Mouse (Mus musculus) inflammation-experienced regulatory T-cells, adult 6 months (primary cell): ENCODE results near the gene Abracl. TPM values are rescaled to one million over a fixed set of nuclear protein-coding genes. Genes with fewer than 3 reads are reported as not detected.

Experiments
- ATAC-seq: one replicate; pipeline ENCODE4 v1.8.0; 2017
- polyA plus RNA-seq, 3 experiments: library from polyadenylated mRNA; unstranded; fragments of 100-300 nt; shearing (Covaris generic); gene quantifications; one replicate each; pipeline ENCODE4 v1.2.1; 2017

Gene Abracl
- polyA plus RNA-seq = 100 to 1,000 TPM; 410 to 733 (median 423) TPM

DNA sequence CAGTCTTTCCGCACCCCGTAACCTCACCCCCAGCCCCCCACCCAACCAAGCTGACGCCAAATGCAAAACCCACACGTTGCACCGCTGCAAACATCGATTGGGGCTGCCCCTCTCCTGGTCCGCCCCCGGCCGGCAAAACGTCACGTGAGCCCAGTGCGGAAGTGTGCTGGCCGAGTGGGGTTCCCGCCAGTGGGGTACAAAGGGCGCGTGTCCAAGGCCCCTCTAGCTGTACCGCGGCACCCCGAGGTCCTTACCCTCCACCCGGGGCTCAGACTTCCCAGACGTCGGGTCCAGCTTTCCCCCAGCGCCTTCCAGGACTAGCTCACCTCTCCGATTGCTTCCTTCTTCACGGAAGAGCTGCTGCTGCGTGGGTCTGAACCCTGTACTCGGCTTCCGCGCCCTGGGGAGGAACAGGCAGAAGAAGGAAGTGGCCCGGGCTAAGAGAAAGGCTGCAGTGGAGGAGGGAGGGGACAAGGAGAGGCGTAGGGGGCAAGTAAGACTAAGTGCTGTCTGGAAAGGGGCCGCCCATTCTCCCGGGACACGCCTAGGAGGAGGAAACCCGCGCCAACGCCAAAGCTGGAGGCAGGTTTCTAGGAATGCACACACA lies at the start of gene Abracl:
Gene Abracl, minus strand, starts transcription at position 548 of the 607 bp plus-strand sequence.
- peak; percentile 91 for ATAC-seq

- ATAC-seq = no peak
Measured at GRCm38 (mm10) chr10:18072871-18073270, 49.8 kb upstream of the Abracl start.

- ATAC-seq = peak; percentile 39
Measured at GRCm38 (mm10) chr10:18070616-18071015, 47.5 kb upstream of the Abracl start.

DNA sequence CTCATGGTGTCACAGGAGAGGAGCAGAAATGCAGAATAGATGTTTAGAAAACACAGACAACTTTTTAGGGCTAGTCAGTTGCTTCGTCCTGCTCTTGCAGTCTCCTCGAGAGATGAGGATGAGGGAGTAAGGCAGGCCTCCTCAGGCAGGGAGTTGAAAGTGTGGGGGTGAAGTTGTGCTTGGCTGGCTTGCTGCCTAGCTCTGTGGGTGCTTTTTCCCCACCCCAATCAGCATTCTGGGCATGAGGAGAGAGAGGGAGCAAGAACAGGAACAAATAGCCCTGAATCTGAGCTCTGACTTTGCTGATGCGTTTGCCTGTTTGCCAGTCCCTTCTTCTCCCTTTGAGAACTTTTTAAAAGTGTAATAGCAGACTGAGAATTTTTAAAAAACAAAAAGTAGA lies 47.1 kb upstream of the Abracl start:
- ATAC-seq = peak; percentile 4

- no peak for ATAC-seq
Measured at GRCm38 (mm10) chr10:18069576-18069975, 46.5 kb upstream of the Abracl start.

DNA sequence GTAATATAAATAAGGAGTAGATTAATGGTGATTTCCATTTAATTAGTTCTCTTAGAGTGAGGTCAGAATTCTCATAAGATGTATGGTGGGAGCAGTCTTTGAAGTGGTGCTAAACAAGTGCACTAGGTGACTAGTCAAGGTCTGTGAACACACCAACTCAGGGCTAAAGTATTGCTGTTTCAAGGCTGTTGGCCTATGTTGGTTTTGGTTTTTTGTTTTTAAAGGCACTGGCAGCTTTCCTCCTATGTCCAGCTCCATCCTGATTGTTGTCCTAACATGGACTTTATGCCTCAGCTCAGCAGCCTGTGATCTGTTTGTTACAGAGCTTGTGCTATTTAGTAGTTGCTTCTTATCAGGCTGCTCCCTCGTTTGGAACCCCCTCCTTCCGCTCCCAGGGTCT lies 45.8 kb upstream of the Abracl start:
- ATAC-seq = no peak

GRCm38 (mm10) chr10:18067761-18068446 lies 44.8 kb upstream of the Abracl start:
- no peak for ATAC-seq

DNA sequence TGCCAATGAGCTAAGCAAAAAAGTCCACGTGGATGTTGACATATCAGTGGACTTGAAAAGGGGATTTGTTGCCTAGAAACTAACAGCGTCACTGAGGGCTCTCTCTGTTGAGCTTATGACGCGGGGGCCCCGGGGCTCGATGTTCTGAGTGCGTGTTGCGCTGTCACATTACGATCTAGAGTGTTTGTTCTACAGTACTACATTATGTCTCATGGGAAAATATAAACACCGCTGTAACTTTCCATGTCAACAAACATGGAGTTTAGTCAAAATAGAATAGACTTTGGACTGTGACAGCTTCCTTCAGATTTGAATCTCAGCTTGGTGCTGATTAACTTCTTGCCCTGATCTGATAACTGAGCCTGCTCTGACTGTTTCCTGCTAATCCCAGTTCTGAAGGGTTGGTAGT lies 42.9 kb upstream of the Abracl start:
- no peak for ATAC-seq

GRCm38 (mm10) chr10:18064606-18065228 lies 41.6 kb upstream of the Abracl start:
- ATAC-seq = peak; percentile 59

GRCm38 (mm10) chr10:18061533-18061932 lies 38.4 kb upstream of the Abracl start:
- ATAC-seq = no peak

DNA sequence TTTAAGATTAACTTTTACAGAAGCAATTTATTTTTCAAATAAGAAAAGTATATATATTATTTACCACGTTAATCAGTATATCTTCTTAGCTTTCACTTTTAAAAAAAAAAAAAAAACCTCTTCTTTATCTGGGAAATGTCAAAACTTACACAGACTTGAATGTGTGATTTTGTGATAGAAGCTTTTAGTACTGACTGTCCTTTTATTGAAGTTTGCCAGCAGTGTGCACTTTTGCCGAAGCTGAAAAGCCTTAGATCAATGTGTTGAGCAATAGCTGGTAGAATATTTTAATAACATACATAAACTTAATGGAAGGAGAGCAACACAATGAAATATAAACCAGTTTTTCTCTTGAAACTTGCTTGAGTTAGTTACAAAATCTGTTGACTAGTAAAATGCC lies 37.7 kb upstream of the Abracl start:
- no peak for ATAC-seq

- peak; percentile 30 for ATAC-seq
Measured at GRCm38 (mm10) chr10:18059807-18060206, 36.7 kb upstream of the Abracl start.

DNA sequence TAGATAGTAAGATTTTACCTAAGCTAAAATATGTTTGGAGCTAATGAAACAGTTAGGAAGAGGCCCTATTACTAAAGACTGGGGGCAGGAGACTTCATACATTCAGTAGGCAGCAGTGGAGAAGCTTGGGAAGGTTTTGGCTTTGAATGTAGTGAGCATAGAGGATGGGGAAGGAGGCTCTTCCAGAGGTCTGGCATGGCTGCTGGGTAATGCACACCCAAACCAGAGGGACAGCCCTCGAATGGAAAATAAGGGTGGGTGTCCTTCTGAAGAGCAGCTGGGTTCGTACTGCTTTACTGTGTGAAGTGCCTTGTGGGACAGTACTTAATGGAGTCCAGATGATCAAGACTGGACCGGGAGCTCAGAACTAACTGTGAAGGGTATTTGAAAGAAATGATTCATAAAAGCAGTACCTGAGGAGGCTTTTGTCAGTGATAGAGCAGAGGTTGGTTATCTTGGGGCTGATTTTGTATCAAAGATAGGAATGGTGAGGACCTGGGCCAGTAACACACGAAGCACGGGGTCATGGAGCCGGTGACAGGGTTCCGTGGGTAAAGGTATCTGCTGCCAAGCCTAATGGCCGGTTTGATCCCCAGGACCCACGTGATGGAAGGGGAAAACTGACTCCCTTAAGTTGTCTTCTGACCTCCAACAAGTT lies 35.7 kb upstream of the Abracl start:
- ATAC-seq = no peak

DNA sequence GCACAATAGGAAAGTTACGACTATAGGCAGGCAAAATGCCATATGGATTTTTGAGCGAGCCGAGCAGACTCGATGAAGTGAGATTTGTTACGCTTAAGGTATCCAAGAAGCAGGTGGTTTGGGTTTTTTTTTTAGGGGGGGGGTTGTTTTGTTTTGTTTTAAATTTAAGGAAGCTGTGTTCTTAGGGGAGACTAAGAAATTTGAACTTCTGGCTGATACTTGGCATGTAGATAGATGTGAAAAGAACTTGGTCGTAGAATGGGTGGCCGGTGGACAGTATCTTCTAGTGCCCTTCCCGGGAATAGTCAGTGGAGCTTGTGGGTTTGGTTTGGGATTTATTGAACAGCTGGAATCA lies 33.3 kb upstream of the Abracl start:
- ATAC-seq = no peak

DNA sequence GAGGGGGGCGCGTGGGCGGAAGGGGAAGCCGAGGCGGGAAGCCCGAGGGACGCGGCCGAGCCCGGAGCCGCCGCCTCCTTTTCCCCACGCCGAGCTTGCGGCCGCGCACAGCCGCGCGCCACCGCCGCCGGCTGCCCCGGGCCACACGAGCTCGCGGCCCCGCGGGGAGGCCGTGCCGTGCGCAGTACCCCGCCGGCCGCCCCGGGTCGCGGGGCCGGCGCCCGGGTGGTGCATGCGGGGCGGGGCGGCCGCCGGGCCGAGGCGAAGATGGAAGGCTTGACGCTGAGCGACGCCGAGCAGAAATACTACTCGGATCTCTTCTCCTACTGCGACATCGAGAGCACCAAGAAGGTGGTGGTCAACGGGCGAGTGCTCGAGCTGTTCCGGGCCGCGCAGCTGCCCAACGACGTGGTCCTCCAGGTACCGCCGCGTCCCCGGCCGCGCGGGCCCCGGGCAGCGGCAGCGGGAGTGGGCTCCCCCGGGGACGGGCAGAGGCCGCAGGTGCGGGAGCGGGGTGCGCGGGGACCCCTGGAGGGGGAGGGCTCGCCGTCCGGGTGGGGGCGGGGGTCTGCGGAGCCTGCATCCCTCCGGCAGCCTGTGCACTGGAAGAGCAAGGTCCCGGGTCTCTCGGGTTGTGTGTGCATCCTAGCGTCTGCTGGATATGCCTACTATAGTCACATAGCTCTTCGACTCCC lies 32.8 kb upstream of the Abracl start, which contains the start of gene Reps1:
Gene Reps1, plus strand, starts transcription at position 166 of the 695 bp plus-strand sequence.
- ATAC-seq = peak; percentile 37

- ATAC-seq = peak; percentile 91
Measured at GRCm38 (mm10) chr10:18055009-18055695, 32.1 kb upstream of the Abracl start.

GRCm38 (mm10) chr10:18047380-18048146 lies 24.5 kb upstream of the Abracl start:
- ATAC-seq = peak; percentile 93

GRCm38 (mm10) chr10:18046380-18046779 lies 23.3 kb upstream of the Abracl start:
- ATAC-seq = no peak

DNA sequence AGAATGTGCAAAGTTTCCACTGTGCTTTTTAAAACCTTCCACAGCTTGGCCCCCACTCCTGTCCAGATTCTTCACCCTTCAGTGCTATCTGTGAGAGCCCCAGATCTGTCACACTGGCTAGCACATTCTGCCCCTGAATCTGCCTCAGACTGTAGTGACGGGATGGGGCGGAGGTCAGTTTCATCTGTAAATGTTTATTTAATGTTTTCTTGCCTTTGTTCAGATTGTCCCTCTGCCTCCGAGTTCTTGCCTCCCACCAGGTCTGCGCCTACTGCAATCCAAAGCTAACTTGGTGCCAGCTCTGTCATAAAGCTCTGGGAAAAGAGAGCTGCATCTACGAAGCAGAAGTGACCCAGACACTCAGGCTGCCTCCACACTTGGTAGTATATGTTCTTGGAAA lies 13.8 kb upstream of the Abracl start:
- ATAC-seq = no peak

DNA sequence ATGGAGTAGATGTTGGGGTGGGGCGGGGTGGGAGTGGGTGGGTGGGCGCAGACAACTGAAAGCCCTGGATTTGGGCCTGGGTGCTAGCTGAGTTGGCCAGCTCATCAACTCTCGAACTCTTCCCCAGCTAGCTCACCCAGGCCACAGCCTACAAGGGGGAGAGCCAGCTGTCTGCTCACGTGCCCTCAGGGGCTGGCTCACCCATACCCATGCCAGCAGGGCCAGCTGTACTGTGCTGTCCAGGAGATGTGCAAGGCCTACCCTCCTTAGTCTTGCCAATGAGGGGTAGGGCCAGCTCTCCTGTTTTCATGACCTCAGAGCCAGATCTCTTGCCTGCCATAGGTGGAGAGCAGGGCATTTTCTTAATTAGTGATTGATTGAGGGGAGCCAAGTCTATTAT lies 11.3 kb upstream of the Abracl start:
- no peak for ATAC-seq

- ATAC-seq = peak; percentile 69
Measured at GRCm38 (mm10) chr10:18022312-18022711, 776 bp downstream of the Abracl start.
